Mouse (Mus musculus) liver, adult 10 weeks (tissue): ENCODE measurements around the gene Erbin. TPM values are rescaled to one million over a fixed set of nuclear protein-coding genes. Genes with fewer than 3 reads are reported as not detected.

Experiments
- polyA plus RNA-seq: library from polyadenylated mRNA; stranded (reverse); fragments of 350-450 nt; fragmentation: Illumina TruSeq; extraction: RNeasy Lipid Tissue Mini Kit (QIAGEN cat#74804); gene quantifications from one replicate; pipeline ENCODE4 v1.2.3, GENCODE M21; 2014; ENCODE audit warnings: low read depth, low replicate concordance

Erbin gene
- polyA plus RNA-seq = 64.3 TPM

DNA sequence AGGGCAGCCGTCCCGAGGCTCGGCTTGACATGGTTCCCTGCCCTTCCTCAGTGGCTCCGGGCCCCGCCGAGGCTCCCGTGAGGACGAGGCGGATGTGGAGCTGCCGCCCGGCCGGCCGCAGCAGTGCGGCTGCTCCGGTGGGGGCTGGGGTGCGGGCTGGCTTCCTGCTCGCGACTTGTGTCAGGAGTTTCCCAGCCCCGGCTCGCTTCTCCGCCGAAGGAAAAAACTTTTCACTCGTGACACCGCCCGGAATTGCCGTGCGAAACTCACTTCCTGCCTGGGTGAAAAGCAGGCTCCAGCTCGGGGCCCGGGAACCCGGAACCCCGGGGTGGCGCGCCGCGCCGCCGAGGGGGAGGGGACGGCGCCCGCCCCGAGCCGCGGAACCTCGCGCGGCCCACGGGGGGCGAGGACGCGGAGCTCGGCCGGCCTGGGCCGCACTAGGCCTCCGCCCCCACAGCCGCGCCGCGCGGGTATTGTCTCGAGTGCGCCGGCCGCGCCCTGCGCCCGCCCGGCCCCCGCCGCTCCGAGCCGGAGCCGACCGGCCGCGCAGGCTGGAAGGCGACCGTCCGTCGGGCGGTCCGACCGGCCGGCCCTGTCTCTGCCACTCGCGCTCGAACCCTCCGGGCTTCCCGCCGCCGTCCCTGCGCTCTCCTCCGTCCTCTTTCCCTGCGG lies at the start of gene Erbin:
Gene Erbin (minus strand): TSS at position 254 of the 672 bp plus-strand sequence.

DNA sequence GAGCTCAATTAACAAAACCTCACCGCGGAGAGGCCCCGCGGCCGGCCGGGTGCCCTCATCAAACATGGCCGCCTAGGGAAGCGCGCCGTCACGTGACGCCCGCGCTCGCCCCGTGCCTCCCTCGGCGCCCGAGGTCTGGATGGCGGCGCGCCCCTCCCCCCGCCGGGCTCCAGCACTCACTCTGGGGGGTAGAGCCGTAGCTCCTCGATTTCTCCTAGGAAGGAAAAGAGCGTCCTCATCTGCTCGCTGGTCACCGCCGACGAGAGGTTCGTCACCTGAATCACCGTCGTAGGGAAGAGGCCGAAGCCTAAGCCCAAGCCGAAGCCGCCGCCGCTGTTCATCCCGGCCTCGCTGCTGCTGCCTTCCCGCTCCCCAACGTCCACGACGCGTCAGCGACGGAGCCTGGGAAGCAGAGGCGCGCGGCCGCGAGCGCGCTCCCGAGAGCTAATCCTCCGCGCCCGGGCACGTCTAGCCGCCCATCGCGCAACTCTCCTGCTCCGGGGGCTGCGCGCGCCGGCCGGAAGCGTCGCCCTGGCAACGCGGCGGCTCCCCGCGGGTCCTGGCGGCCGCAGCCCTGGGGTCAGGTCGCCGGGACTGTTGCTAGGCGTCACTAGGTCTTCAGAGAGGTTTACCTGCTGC lies 146.1 kb downstream of the Erbin start, which contains the start of gene Srek1:
Gene Srek1 (minus strand): TSS at position 490 of the 639 bp plus-strand sequence.

Other genes with a start within 250 kb of the Erbin start
- gene Srek1, start 145.9 kb downstream of the Erbin start, polyA plus RNA-seq = 25.9 TPM
- gene Nln, start 189.1 kb upstream of the Erbin start, polyA plus RNA-seq = 37.2 TPM
- gene Sgtb, start 189.2 kb upstream of the Erbin start, polyA plus RNA-seq = 2.1 TPM